10 mouse cellular contexts compared by ENCODE assay signal in genomic region chr11:5540331-5540730, GRCm38 (mm10). TPM values are rescaled to one million over a fixed set of nuclear protein-coding genes. Genes with fewer than 3 reads are reported as not detected.
DNase-seq lines count a peak whose midpoint lies in the region; ATAC-seq and TF ChIP-seq lines count a peak whose summit lies in the region.
"Had no signal": no experiment of that assay in that cellular context is flagged by ENCODE, and none has a peak within 500 bp of the region (broad histone marks: within the 10 kb centered on the region; RNA-seq: fewer than 3 reads in every experiment).

No protein-coding gene starts in this region.

- WGBS in kidney, embryonic 14.5 days = 51% methylated on average over 4 of the region's 4 CpGs
- WGBS in embryonic facial prominence, embryonic 11.5 days = 49% methylated on average over 4 of the region's 4 CpGs
- 48% methylated on average over 4 of the region's 4 CpGs for WGBS in hindbrain, postnatal 0 days
- WGBS in midbrain, embryonic 15.5 days = 26% methylated on average over 4 of the region's 4 CpGs

- no peak overlapping the region for H3K27ac ChIP-seq in kidney, embryonic 14.5 days (ENCODE audit: low read depth, low read length)
- H3K27ac ChIP-seq in embryonic facial prominence, embryonic 11.5 days (replicated peaks; ENCODE audit: low read depth, low read length) = no peak overlapping the region
- H3K27ac ChIP-seq in hindbrain, postnatal 0 days = no peak overlapping the region
- no peak overlapping the region for H3K27ac ChIP-seq in midbrain, embryonic 15.5 days

- peak overlapping the region; percentile 89 for H3K4me3 ChIP-seq in kidney, embryonic 14.5 days (ENCODE audit: low read length)
- H3K4me3 ChIP-seq in embryonic facial prominence, embryonic 11.5 days (ENCODE audit: low read depth, low read length) = peak overlapping the region; percentile 93
- H3K4me3 ChIP-seq in hindbrain, postnatal 0 days (ENCODE audit: low read length) = peak overlapping the region; percentile 96; the same call in 1 of the 2 replicates
- H3K4me3 ChIP-seq in midbrain, embryonic 15.5 days = peak overlapping the region; percentile 56

- H3K4me1 ChIP-seq in kidney, embryonic 14.5 days (ENCODE audit: control insufficient read depth, insufficient read depth, low read length) = peaks cover 9% of the 10 kb centered on the region
- H3K4me1 ChIP-seq in embryonic facial prominence, embryonic 11.5 days (ENCODE audit: control insufficient read depth, insufficient read depth, low read length) = peaks cover 2% of the 10 kb centered on the region; the same call in 1 of the 2 replicates
- H3K4me1 ChIP-seq in hindbrain, postnatal 0 days (ENCODE audit: insufficient read depth, low read length) = peaks cover 6% of the 10 kb centered on the region; the same call in 1 of the 2 replicates
- H3K4me1 ChIP-seq in midbrain, embryonic 15.5 days = peaks cover 19% of the 10 kb centered on the region

- ATAC-seq in kidney, embryonic 14.5 days (ENCODE audit: low FRiP score, low TSS enrichment) = no peak
- no peak for ATAC-seq in embryonic facial prominence, embryonic 11.5 days (replicated peaks; ENCODE audit: insufficient number of reproducible peaks, low FRiP score, low TSS enrichment, low read depth)
- ATAC-seq in hindbrain, postnatal 0 days = no peak
- no peak for ATAC-seq in midbrain, embryonic 15.5 days (replicated peaks)
- ATAC-seq: Patski had no signal

- no peak for DNase-seq in kidney, postnatal 36 days
- DNase-seq in embryonic facial prominence, embryonic 11.5 days (ENCODE audit: low spot score) = no peak
- DNase-seq in hindbrain, postnatal 0 days (ENCODE audit: low spot score) = no peak
- DNase-seq in embryo, embryonic 10.5 days (ENCODE audit: low spot score) = no peak
- no peak for DNase-seq in gastrocnemius, postnatal 36 days
- DNase-seq in left cerebral cortex, adult 18-20 months (ENCODE audit: low spot score in 2 of 2) = no peak

- H3K9me3 ChIP-seq in kidney, embryonic 14.5 days (ENCODE audit: control insufficient read depth, low read length) = no peaks in the 10 kb centered on the region
- H3K9me3 ChIP-seq in embryonic facial prominence, embryonic 11.5 days (replicated peaks; ENCODE audit: control insufficient read depth, low read length) = no peaks in the 10 kb centered on the region
- no peaks in the 10 kb centered on the region for H3K9me3 ChIP-seq in hindbrain, postnatal 0 days (ENCODE audit: low read length)
- H3K9me3 ChIP-seq in midbrain, embryonic 15.5 days = no peaks in the 10 kb centered on the region

- intact Hi-C loops in gastrocnemius, postnatal 36 days (cut with DNase I) = no loop called here

- H3K4me2 ChIP-seq in kidney, embryonic 14.5 days (replicated peaks; ENCODE audit: low read depth, low read length) = peak overlapping the region; percentile 81
- peak overlapping the region; percentile 78 for H3K4me2 ChIP-seq in embryonic facial prominence, embryonic 11.5 days (ENCODE audit: low read depth, low read length)
- peak overlapping the region; percentile 90 for H3K4me2 ChIP-seq in hindbrain, postnatal 0 days (ENCODE audit: low read depth, low read length)
- peak overlapping the region; percentile 77 for H3K4me2 ChIP-seq in midbrain, embryonic 15.5 days

- H3K36me3 ChIP-seq in kidney, embryonic 14.5 days (ENCODE audit: control insufficient read depth, insufficient read depth, low read length) = peaks cover 14% of the 10 kb centered on the region; the same call in 1 of the 2 replicates
- no peaks in the 10 kb centered on the region; the same call in 1 of the 2 replicates for H3K36me3 ChIP-seq in embryonic facial prominence, embryonic 11.5 days (replicated peaks; ENCODE audit: control insufficient read depth, insufficient read depth, low read depth, low read length)
- H3K36me3 ChIP-seq in hindbrain, postnatal 0 days (ENCODE audit: insufficient read depth, low read length) = no peaks in the 10 kb centered on the region
- H3K36me3 ChIP-seq in midbrain, embryonic 15.5 days (replicated peaks) = 0 out of 2 replicates have a peak, but pooled peaks cover 3% of the 10 kb centered on the region

- H3K27me3 ChIP-seq in kidney, embryonic 14.5 days (ENCODE audit: control insufficient read depth, insufficient read depth, low read length) = no peaks in the 10 kb centered on the region
- no peaks in the 10 kb centered on the region for H3K27me3 ChIP-seq in embryonic facial prominence, embryonic 11.5 days (ENCODE audit: control insufficient read depth, insufficient read depth, low read length)
- H3K27me3 ChIP-seq in hindbrain, postnatal 0 days (ENCODE audit: insufficient read depth, low read length) = no peaks in the 10 kb centered on the region
- H3K27me3 ChIP-seq in midbrain, embryonic 15.5 days (replicated peaks) = no peaks in the 10 kb centered on the region

- no peak for TF ChIP-seq CTCF in hindbrain, postnatal 0 days (IDR thresholded peaks at IDR 0.05; ENCODE audit: low read depth)

- peak overlapping the region; percentile 92; the same call in 1 of the 2 replicates for H3K9ac ChIP-seq in kidney, embryonic 14.5 days (ENCODE audit: low read depth, low read length)
- no peak overlapping the region for H3K9ac ChIP-seq in embryonic facial prominence, embryonic 11.5 days (replicated peaks; ENCODE audit: low read length)
- H3K9ac ChIP-seq in hindbrain, postnatal 0 days (replicated peaks; ENCODE audit: low read length) = peak overlapping the region; percentile 88; the same call in 1 of the 2 replicates
- H3K9ac ChIP-seq in midbrain, embryonic 15.5 days = peak overlapping the region; percentile 51; the same call in 1 of the 2 replicates

RNA-seq across cellular contexts. Expression of gene Ccdc117, which starts 1.7 kb away (rescaled TPM):
- polyA plus RNA-seq in kidney, embryonic 14.5 days (2014; fragmentation: Nextera tagmentation; extraction: Ambion mirVana) = 11.1 and 21.3 TPM in 2 replicates
- polyA plus RNA-seq in embryonic facial prominence, embryonic 11.5 days (2014; fragmentation: Nextera tagmentation; extraction: Ambion mirVana) = 32.1 and 33.1 TPM in 2 replicates
- total RNA-seq in hindbrain, postnatal 0 days (2014; rRNA removed) = 10.1 and 10.5 TPM in 2 replicates
- polyA plus RNA-seq in hindbrain, postnatal 0 days (2015; fragmentation: Nextera tagmentation; extraction: Ambion mirVana) = 5.8 and 6.6 TPM in 2 replicates
- polyA plus RNA-seq in midbrain, embryonic 15.5 days (2015; fragmentation: Nextera tagmentation; extraction: Ambion mirVana) = 12.1 and 13.6 TPM in 2 replicates
- total RNA-seq in gastrocnemius, postnatal 36 days (2021) = 10 to 100 TPM; 15.6 to 15.9 TPM
- 10 to 100 TPM; 18.0 to 18.7 TPM for total RNA-seq in left cerebral cortex, adult 18-20 months (2021)

RNA-seq across cellular contexts. Expression of gene Xbp1, which starts 19.9 kb away (rescaled TPM):
- polyA plus RNA-seq in kidney, embryonic 14.5 days (2014; fragmentation: Nextera tagmentation; extraction: Ambion mirVana) = 141 and 174 TPM in 2 replicates
- polyA plus RNA-seq in embryonic facial prominence, embryonic 11.5 days (2014; fragmentation: Nextera tagmentation; extraction: Ambion mirVana) = 152 and 161 TPM in 2 replicates
- 95.0 and 102 TPM in 2 replicates for total RNA-seq in hindbrain, postnatal 0 days (2014; rRNA removed)
- 87.1 and 88.9 TPM in 2 replicates for polyA plus RNA-seq in hindbrain, postnatal 0 days (2015; fragmentation: Nextera tagmentation; extraction: Ambion mirVana)
- 152 and 159 TPM in 2 replicates for polyA plus RNA-seq in midbrain, embryonic 15.5 days (2015; fragmentation: Nextera tagmentation; extraction: Ambion mirVana)
- total RNA-seq in gastrocnemius, postnatal 36 days (2021) = 10 to 100 TPM; 49.4 to 66.7 TPM
- total RNA-seq in left cerebral cortex, adult 18-20 months (2021) = 100 to 1,000 TPM; 119 to 141 TPM

RNA-seq across cellular contexts. Expression of gene Ankrd36, which starts 29.2 kb away (rescaled TPM):
- not detected in 2 replicates for polyA plus RNA-seq in kidney, embryonic 14.5 days (2014; fragmentation: Nextera tagmentation; extraction: Ambion mirVana)
- polyA plus RNA-seq in embryonic facial prominence, embryonic 11.5 days (2014; fragmentation: Nextera tagmentation; extraction: Ambion mirVana) = 0.36 TPM in 1 of 2 replicates, not detected in the other
- not detected in 2 replicates for total RNA-seq in hindbrain, postnatal 0 days (2014; rRNA removed)
- not detected in 2 replicates for polyA plus RNA-seq in hindbrain, postnatal 0 days (2015; fragmentation: Nextera tagmentation; extraction: Ambion mirVana)
- 0.12 and 0.13 TPM in 2 replicates for polyA plus RNA-seq in midbrain, embryonic 15.5 days (2015; fragmentation: Nextera tagmentation; extraction: Ambion mirVana)
- total RNA-seq in gastrocnemius, postnatal 36 days (2021) = not detected
- not detected for total RNA-seq in left cerebral cortex, adult 18-20 months (2021)
- total RNA-seq: layer of hippocampus, postnatal 25 days had no signal
- polyA plus RNA-seq: Patski had no signal
